Mouse (Mus musculus) gastrocnemius, adult 18-20 months (tissue): ENCODE measurements at regions not wholly inside any gene's neighbourhood (a gene's known extent, or its start where the extent isn't known, plus 50 kb on each side); places are given as distances from the start of the nearest gene placed in this dataset.
A peak's percentile ranks its signal among the peaks of the same experiment; 100 is the strongest.

Experiments used
- DNase-seq: peaks from one replicate; pipeline ENCODE4 v3.0.0; 2021; ENCODE audit warnings: low spot score

- DNase-seq = no peak
Measured at GRCm38 (mm10) chr11:31282136-31282535, 87.7 kb downstream of the Stc2 start.

- peak; percentile 72 for DNase-seq
Measured at GRCm38 (mm10) chr11:31248467-31248866, 66.2 kb upstream of the Gm17332 start.
